Comparison of ENCODE assay signal across 24 mouse cellular contexts in genomic region chr16:88631474-88631873, GRCm38 (mm10). TPM values are rescaled to one million over a fixed set of nuclear protein-coding genes. Genes with fewer than 3 reads are reported as not detected.
A peak's percentile ranks its signal among the peaks of the same experiment; 100 is the strongest.
DNase-seq lines count a peak whose midpoint lies in the region; ATAC-seq and TF ChIP-seq lines count a peak whose summit lies in the region.
"Had no signal": no experiment of that assay in that cellular context is flagged by ENCODE, and none has a peak within 500 bp of the region (broad histone marks: within the 10 kb centered on the region; RNA-seq: fewer than 3 reads in every experiment).

No protein-coding gene starts in this region.

- peak; percentile 25; the same call in 1 of the 2 replicates for TF ChIP-seq CTCF in liver, adult 2 months (IDR thresholded peaks at IDR 0.05; ENCODE audit: low read depth, low read length)
- no peak for TF ChIP-seq CTCF in layer of hippocampus, adult 2 months (conservative IDR thresholded peaks at IDR 0.05)

- WGBS in liver, adult 2 months: 19% methylated on average over 4 of the region's 4 CpGs
- 64% methylated on average over 4 of the region's 4 CpGs for WGBS in liver, embryonic 11.5 days
- 80% methylated on average over 4 of the region's 4 CpGs for WGBS in hindbrain, embryonic 12.5 days

- H3K9ac ChIP-seq in liver, adult 2 months (ENCODE audit: low read depth, low read length): no peak overlapping the region
- no peak overlapping the region for H3K9ac ChIP-seq in liver, embryonic 11.5 days (ENCODE audit: low read depth, low read length)
- no peak overlapping the region for H3K9ac ChIP-seq in hindbrain, embryonic 12.5 days
- H3K9ac ChIP-seq: embryonic facial prominence, embryonic 12.5 days; liver, embryonic 14.5 days had no signal

- H3K4me1 ChIP-seq in liver, adult 2 months (ENCODE audit: control insufficient read depth, insufficient read depth, low read length): peaks cover 2% of the 10 kb centered on the region; the same call in 1 of the 2 replicates
- H3K4me1 ChIP-seq in liver, embryonic 11.5 days (replicated peaks; ENCODE audit: control insufficient read depth, insufficient read depth, low read length): no peaks in the 10 kb centered on the region
- H3K4me1 ChIP-seq in hindbrain, embryonic 12.5 days: no peaks in the 10 kb centered on the region
- H3K4me1 ChIP-seq: embryonic facial prominence, embryonic 12.5 days had no signal

- H3K4me3 ChIP-seq in liver, adult 2 months (ENCODE audit: insufficient read depth, low read depth, low read length): no peak overlapping the region
- no peak overlapping the region for H3K4me3 ChIP-seq in liver, embryonic 11.5 days (ENCODE audit: low read depth, low read length)
- no peak overlapping the region for H3K4me3 ChIP-seq in hindbrain, embryonic 12.5 days
- H3K4me3 ChIP-seq in layer of hippocampus, adult 2 months: no peak overlapping the region
- H3K4me3 ChIP-seq: embryonic facial prominence, embryonic 12.5 days; myocyte had no signal

- H3K27ac ChIP-seq in liver, adult 2 months (replicated peaks; ENCODE audit: insufficient read depth, low read depth, low read length): no peak overlapping the region
- H3K27ac ChIP-seq in liver, embryonic 11.5 days (ENCODE audit: low read depth, low read length): no peak overlapping the region
- no peak overlapping the region for H3K27ac ChIP-seq in hindbrain, embryonic 12.5 days
- H3K27ac ChIP-seq in layer of hippocampus, adult 2 months: no peak overlapping the region
- H3K27ac ChIP-seq: embryonic facial prominence, embryonic 12.5 days; liver, embryonic 14.5 days had no signal

- no peak for ATAC-seq in liver, embryonic 11.5 days (replicated peaks; ENCODE audit: low FRiP score)
- no peak for ATAC-seq in hindbrain, embryonic 12.5 days (ENCODE audit: low FRiP score)

- no peaks in the 10 kb centered on the region for H3K9me3 ChIP-seq in liver, embryonic 11.5 days (ENCODE audit: control insufficient read depth, low read length)
- H3K9me3 ChIP-seq in hindbrain, embryonic 12.5 days (replicated peaks): no peaks in the 10 kb centered on the region
- H3K9me3 ChIP-seq: embryonic facial prominence, embryonic 12.5 days had no signal

- TF ChIP-seq POLR2A in liver, adult 2 months (IDR thresholded peaks at IDR 0.05; ENCODE audit: extremely low read depth, insufficient read depth, low read length): no peak

- H3K79me2 ChIP-seq in liver, adult 2 months (ENCODE audit: control insufficient read depth, insufficient read depth, low read length): no peaks in the 10 kb centered on the region

- H3K4me2 ChIP-seq in liver, embryonic 11.5 days: no peak overlapping the region
- no peak overlapping the region for H3K4me2 ChIP-seq in hindbrain, embryonic 12.5 days (replicated peaks)
- H3K4me2 ChIP-seq: embryonic facial prominence, embryonic 12.5 days; midbrain, embryonic 11.5 days had no signal

- no peaks in the 10 kb centered on the region for H3K27me3 ChIP-seq in liver, adult 2 months (ENCODE audit: control insufficient read depth, insufficient read depth, low read length)
- H3K27me3 ChIP-seq in liver, embryonic 11.5 days (replicated peaks; ENCODE audit: control insufficient read depth, insufficient read depth, low read length): no peaks in the 10 kb centered on the region
- H3K27me3 ChIP-seq in hindbrain, embryonic 12.5 days: no peaks in the 10 kb centered on the region
- H3K27me3 ChIP-seq: CH12.LX; embryonic facial prominence, embryonic 12.5 days had no signal

- peak; percentile 87 for DNase-seq in liver, adult 2 months (ENCODE audit: extremely low read depth, low read depth, low spot score)
- DNase-seq in liver, embryonic 11.5 days (ENCODE audit: low spot score): no peak
- peak; percentile 29 for DNase-seq in kidney, adult 18-20 months
- DNase-seq in kidney, postnatal 14 days: peak; percentile 72
- DNase-seq in yolk sac, embryonic 10.5 days (ENCODE audit: low spot score): peak; percentile 63
- DNase-seq in cerebellum, adult 11 months: no peak
- DNase-seq in layer of hippocampus, adult 2 months (ENCODE audit: low spot score in 2 of 2): no peak
- DNase-seq: cerebellum, adult 18-20 months; gastrocnemius, postnatal 10 days; left cerebral cortex, postnatal 4 days; lung, postnatal 36 days; retina, postnatal 1 day had no signal

- no peaks in the 10 kb centered on the region for H3K36me3 ChIP-seq in liver, adult 2 months (ENCODE audit: control insufficient read depth, insufficient read depth, low read length)
- H3K36me3 ChIP-seq in liver, embryonic 11.5 days (ENCODE audit: control insufficient read depth, insufficient read depth, low read length): no peaks in the 10 kb centered on the region
- H3K36me3 ChIP-seq in hindbrain, embryonic 12.5 days: no peaks in the 10 kb centered on the region
- H3K36me3 ChIP-seq: embryonic facial prominence, embryonic 12.5 days had no signal

RNA-seq across cellular contexts. Expression of gene 2310079G19Rik, which starts 4.0 kb away (rescaled TPM):
- not detected in 2 replicates for total RNA-seq in liver, adult 2 months (2014; rRNA removed)
- not detected in 2 replicates for polyA plus RNA-seq in liver, adult 2 months (2012; rRNA removed)
- polyA plus RNA-seq in liver, embryonic 11.5 days (2014; fragmentation: Nextera tagmentation; extraction: Ambion mirVana): not detected in 2 replicates
- not detected in 2 replicates for polyA plus RNA-seq in hindbrain, embryonic 12.5 days (2016; fragmentation: Nextera tagmentation; extraction: Ambion mirVana)
- not detected for total RNA-seq in layer of hippocampus, adult 2 months (2021)
- total RNA-seq: CH12.LX; common myeloid progenitor, adult 5-6 weeks; heart, postnatal 25 days; left cerebral cortex, postnatal 4 days; neutrophil, adult 5-6 weeks had no signal
- polyA plus RNA-seq: brain, embryonic 14.5 days; embryonic facial prominence, embryonic 12.5 days; liver, embryonic 14.5 days; midbrain, embryonic 11.5 days; myocyte; small intestine, adult 2 months; testis, adult 2 months had no signal

RNA-seq across cellular contexts. Expression of gene Krtap26-1, which starts 16.1 kb away (rescaled TPM):
- not detected in 2 replicates for total RNA-seq in liver, adult 2 months (2014; rRNA removed)
- not detected in 2 replicates for polyA plus RNA-seq in liver, adult 2 months (2012; rRNA removed)
- not detected in 2 replicates for polyA plus RNA-seq in liver, embryonic 11.5 days (2014; fragmentation: Nextera tagmentation; extraction: Ambion mirVana)
- not detected in 2 replicates for polyA plus RNA-seq in hindbrain, embryonic 12.5 days (2016; fragmentation: Nextera tagmentation; extraction: Ambion mirVana)
- total RNA-seq in layer of hippocampus, adult 2 months (2021): not detected
- total RNA-seq: CH12.LX; common myeloid progenitor, adult 5-6 weeks; gastrocnemius, postnatal 10 days; heart, postnatal 25 days; left cerebral cortex, postnatal 4 days; neutrophil, adult 5-6 weeks had no signal
- polyA plus RNA-seq: brain, embryonic 14.5 days; embryonic facial prominence, embryonic 12.5 days; liver, embryonic 14.5 days; midbrain, embryonic 11.5 days; myocyte; small intestine, adult 2 months; testis, adult 2 months had no signal

RNA-seq across cellular contexts. Expression of gene Krtap24-1, which starts 19.4 kb away (rescaled TPM):
- not detected in 2 replicates for total RNA-seq in liver, adult 2 months (2014; rRNA removed)
- polyA plus RNA-seq in liver, adult 2 months (2012; rRNA removed): not detected in 2 replicates
- polyA plus RNA-seq in liver, embryonic 11.5 days (2014; fragmentation: Nextera tagmentation; extraction: Ambion mirVana): not detected in 2 replicates
- not detected in 2 replicates for polyA plus RNA-seq in hindbrain, embryonic 12.5 days (2016; fragmentation: Nextera tagmentation; extraction: Ambion mirVana)
- not detected for total RNA-seq in layer of hippocampus, adult 2 months (2021)
- total RNA-seq: CH12.LX; common myeloid progenitor, adult 5-6 weeks; gastrocnemius, postnatal 10 days; heart, postnatal 25 days; left cerebral cortex, postnatal 4 days; neutrophil, adult 5-6 weeks had no signal
- polyA plus RNA-seq: brain, embryonic 14.5 days; embryonic facial prominence, embryonic 12.5 days; liver, embryonic 14.5 days; midbrain, embryonic 11.5 days; myocyte; small intestine, adult 2 months had no signal

RNA-seq across cellular contexts. Expression of gene Krtap27-1, which starts 40.0 kb away (rescaled TPM):
- not detected in 2 replicates for total RNA-seq in liver, adult 2 months (2014; rRNA removed)
- polyA plus RNA-seq in liver, adult 2 months (2012; rRNA removed): not detected in 2 replicates
- polyA plus RNA-seq in liver, embryonic 11.5 days (2014; fragmentation: Nextera tagmentation; extraction: Ambion mirVana): not detected in 2 replicates
- not detected in 2 replicates for polyA plus RNA-seq in hindbrain, embryonic 12.5 days (2016; fragmentation: Nextera tagmentation; extraction: Ambion mirVana)
- total RNA-seq in layer of hippocampus, adult 2 months (2021): not detected
- total RNA-seq: CH12.LX; common myeloid progenitor, adult 5-6 weeks; gastrocnemius, postnatal 10 days; heart, postnatal 25 days; left cerebral cortex, postnatal 4 days; neutrophil, adult 5-6 weeks had no signal
- polyA plus RNA-seq: brain, embryonic 14.5 days; embryonic facial prominence, embryonic 12.5 days; liver, embryonic 14.5 days; midbrain, embryonic 11.5 days; myocyte; small intestine, adult 2 months; testis, adult 2 months had no signal

Comparison
In these comparisons a context has a peak if more than half of its experiments do, and no peak if none do; other contexts are left out.
1. DNase-seq: peak in liver, adult 2 months (single experiment), kidney, adult 18-20 months (single experiment), kidney, postnatal 14 days (single experiment) and yolk sac, embryonic 10.5 days (single experiment); none in liver, embryonic 11.5 days (single experiment), cerebellum, adult 11 months (single experiment) and layer of hippocampus, adult 2 months (0 of 2).